In the genomic region with DNA sequence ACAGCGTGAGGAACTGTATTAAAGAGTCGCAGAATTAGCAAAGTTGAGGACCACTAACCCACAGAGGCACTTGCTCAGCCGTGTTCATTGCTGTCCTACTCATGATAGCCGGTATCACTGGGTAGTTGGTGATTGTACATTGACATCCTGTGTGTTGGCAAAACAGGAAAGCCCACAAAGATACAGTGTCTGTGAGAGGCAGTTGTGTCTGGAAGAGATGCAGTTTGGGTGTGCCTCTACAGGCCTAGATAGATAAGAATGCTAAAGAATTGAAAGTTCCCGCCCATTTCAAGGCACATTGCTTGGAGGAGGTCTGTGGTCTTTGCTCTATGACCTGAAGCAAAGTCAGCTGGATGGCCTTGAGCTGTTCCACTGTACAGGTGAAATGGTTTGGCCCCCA, we compare ENCODE assay signal across 8 mouse cellular contexts. TPM values are rescaled to one million over a fixed set of nuclear protein-coding genes. Genes with fewer than 3 reads are reported as not detected.
A peak's percentile ranks its signal among the peaks of the same experiment; 100 is the strongest.
DNase-seq lines count a peak whose midpoint lies in the region; ATAC-seq and TF ChIP-seq lines count a peak whose summit lies in the region.

A gene (plus strand): TSS at position 327 of the 400 bp plus-strand sequence.

- no peak within 1 kb of the TSS for H3K9ac ChIP-seq in limb, embryonic 12.5 days (replicated peaks)
- H3K9ac ChIP-seq in neural tube, embryonic 15.5 days (replicated peaks): no peak within 1 kb of the TSS

- no peaks in the 10 kb centered on the region for H3K27me3 ChIP-seq in E14TG2a.4 (ENCODE audit: insufficient read depth, low read length)
- H3K27me3 ChIP-seq in limb, embryonic 12.5 days: no peaks in the 10 kb centered on the region
- H3K27me3 ChIP-seq in neural tube, embryonic 15.5 days (replicated peaks): no peaks in the 10 kb centered on the region

- intact Hi-C loops in heart, postnatal 14 days (cut with DNase I): no loop called here

- DNase-seq in MEL-GATA-1-ER (ENCODE audit: extremely low read depth, low read depth): peak; percentile 97
- DNase-seq in heart, postnatal 14 days: no peak
- no peak for DNase-seq in cerebellum, postnatal 36 days
- DNase-seq in T-cell, adult 2 months (ENCODE audit: low spot score): no peak

- H3K27ac ChIP-seq in limb, embryonic 12.5 days: no peak within 1 kb of the TSS
- no peak within 1 kb of the TSS for H3K27ac ChIP-seq in neural tube, embryonic 15.5 days (replicated peaks)

- peaks cover 24% of the 10 kb centered on the region for H3K4me1 ChIP-seq in E14TG2a.4 (replicated peaks; ENCODE audit: low read depth, low read length)
- no peaks in the 10 kb centered on the region for H3K4me1 ChIP-seq in limb, embryonic 12.5 days (replicated peaks)
- H3K4me1 ChIP-seq in neural tube, embryonic 15.5 days: no peaks in the 10 kb centered on the region

- peak; percentile 89 for ATAC-seq in erythroid progenitor cell, adult 5-6 weeks (replicated peaks; ENCODE audit: low FRiP score, poor library complexity, severe bottlenecking)
- ATAC-seq in limb, embryonic 12.5 days (ENCODE audit: insufficient number of reproducible peaks, insufficient read depth, low FRiP score, low TSS enrichment, low read depth): no peak
- ATAC-seq in neural tube, embryonic 15.5 days (ENCODE audit: low FRiP score): no peak

- no peaks in the 10 kb centered on the region for H3K9me3 ChIP-seq in E14TG2a.4 (ENCODE audit: low read length)
- H3K9me3 ChIP-seq in limb, embryonic 12.5 days: no peaks in the 10 kb centered on the region
- no peaks in the 10 kb centered on the region for H3K9me3 ChIP-seq in neural tube, embryonic 15.5 days (replicated peaks)

- WGBS in limb, embryonic 12.5 days: 88% methylated on average over 5 of the region's 5 CpGs
- 92% methylated on average over 5 of the region's 5 CpGs for WGBS in neural tube, embryonic 15.5 days

- H3K4me2 ChIP-seq in limb, embryonic 12.5 days: no peak within 1 kb of the TSS
- no peak within 1 kb of the TSS for H3K4me2 ChIP-seq in neural tube, embryonic 15.5 days

- peak within 1 kb of the TSS; percentile 75 for H3K4me3 ChIP-seq in E14TG2a.4 (replicated peaks; ENCODE audit: low read length)
- H3K4me3 ChIP-seq in limb, embryonic 12.5 days (replicated peaks): no peak within 1 kb of the TSS
- no peak within 1 kb of the TSS for H3K4me3 ChIP-seq in neural tube, embryonic 15.5 days (replicated peaks)

- no peak for TF ChIP-seq CTCF in E14TG2a.4 (conservative IDR thresholded peaks at IDR 0.05; ENCODE audit: low read length)

- peaks cover 24% of the 10 kb centered on the region for H3K36me3 ChIP-seq in E14TG2a.4 (ENCODE audit: insufficient read depth, low read length)
- H3K36me3 ChIP-seq in limb, embryonic 12.5 days: no peaks in the 10 kb centered on the region
- no peaks in the 10 kb centered on the region for H3K36me3 ChIP-seq in neural tube, embryonic 15.5 days

RNA-seq across cellular contexts. Expression of the gene that starts here (rescaled TPM):
- 151 and 166 TPM in 2 replicates for total RNA-seq in erythroid progenitor cell, adult 5-6 weeks (2015; ENCODE audit: low replicate concordance)
- 108 and 147 TPM in 2 replicates for total RNA-seq in erythroid progenitor cell, adult 5-6 weeks (2017; ENCODE audit: low replicate concordance)
- 10 to 100 TPM; 83.0 to 91.0 TPM for total RNA-seq in heart, postnatal 14 days (2021)
- 241 and 247 TPM in 2 replicates for polyA plus RNA-seq in limb, embryonic 12.5 days (2016; fragmentation: Nextera tagmentation; extraction: Ambion mirVana)
- 342 and 381 TPM in 2 replicates for polyA plus RNA-seq in neural tube, embryonic 15.5 days (2015; fragmentation: Nextera tagmentation; extraction: Ambion mirVana)
